Comparison of ENCODE assay signal across 5 mouse cellular contexts in the genomic region with DNA sequence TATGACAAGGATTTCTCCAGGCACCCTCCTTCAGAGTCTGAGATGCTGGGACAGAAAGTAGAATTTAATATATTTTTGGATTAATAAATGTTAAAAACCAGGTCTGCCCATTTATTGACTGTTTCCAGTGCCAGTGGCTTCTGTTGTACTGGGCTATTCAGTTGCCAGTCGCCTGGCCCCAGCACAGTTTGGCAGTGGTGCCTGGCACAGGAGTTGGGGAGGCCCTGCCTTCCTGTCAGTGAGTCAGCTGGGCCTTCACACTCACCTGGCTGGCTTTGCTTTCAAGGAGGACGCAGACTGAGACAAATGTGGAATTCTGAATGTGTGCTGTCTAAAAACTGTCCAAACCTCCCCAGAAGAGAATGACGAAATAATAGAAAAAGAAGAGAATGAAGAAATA.
"Had no signal": no experiment of that assay in that cellular context is flagged by ENCODE, and none has a peak within 500 bp of the region (broad histone marks: within the 10 kb centered on the region; RNA-seq: fewer than 3 reads in every experiment).

No protein-coding gene starts in this region.

- DNase-seq: kidney, postnatal 10 days; left cerebral cortex, postnatal 4 days; lung, postnatal 10 days; lung, postnatal 4 days; thymus, postnatal 4 days had no signal
